ENCODE assay signal across 22 mouse cellular contexts in the genomic region with DNA sequence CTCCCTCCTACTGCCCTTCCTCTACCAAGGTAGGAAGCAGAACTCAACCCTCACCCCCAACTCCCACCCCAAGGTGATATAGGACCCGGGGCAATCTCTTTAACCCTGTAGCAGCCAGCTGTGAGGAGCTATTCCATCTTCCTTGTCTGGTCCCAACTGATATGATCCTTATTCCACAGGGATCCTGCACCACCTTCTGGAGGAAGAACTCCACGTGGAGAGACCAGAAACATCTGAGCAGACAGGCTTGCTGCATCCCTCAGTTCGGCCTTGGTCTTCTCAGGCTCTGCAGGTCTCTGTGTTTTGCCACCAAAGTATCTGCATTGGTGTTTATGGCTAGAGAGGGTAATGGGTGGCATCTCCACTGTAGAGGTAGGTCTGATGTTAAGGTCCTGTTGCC. TPM values are rescaled to one million over a fixed set of nuclear protein-coding genes. Genes with fewer than 3 reads are reported as not detected.
DNase-seq lines count a peak whose midpoint lies in the region; ATAC-seq and TF ChIP-seq lines count a peak whose summit lies in the region.
"Had no signal": no experiment of that assay in that cellular context is flagged by ENCODE, and none has a peak within 500 bp of the region (broad histone marks: within the 10 kb centered on the region; RNA-seq: fewer than 3 reads in every experiment).

No protein-coding gene starts in this region.

- no peak overlapping the region for H3K27ac ChIP-seq in gastrocnemius, adult 2 months
- H3K27ac ChIP-seq in kidney, postnatal 0 days: no peak overlapping the region
- no peak overlapping the region for H3K27ac ChIP-seq in lung, postnatal 0 days (ENCODE audit: low read length)
- H3K27ac ChIP-seq: forebrain, embryonic 10.5 days; hindbrain, embryonic 10.5 days; neural tube, embryonic 12.5 days had no signal

- TF ChIP-seq EP300 in lung, postnatal 0 days (IDR thresholded peaks at IDR 0.05): no peak

- TF ChIP-seq POLR2A in lung, adult 2 months (IDR thresholded peaks at IDR 0.05; ENCODE audit: borderline replicate concordance, extremely low read depth, low read depth, low read length): no peak

- no peak for ATAC-seq in kidney, postnatal 0 days (replicated peaks; ENCODE audit: low FRiP score, low read depth)
- ATAC-seq in lung, postnatal 0 days: no peak
- ATAC-seq: CD4-positive, CD25-positive, alpha-beta regulatory T cell, adult 4 months; Patski had no signal

- no peaks in the 10 kb centered on the region for H3K36me3 ChIP-seq in kidney, postnatal 0 days (ENCODE audit: insufficient read depth, low read length)
- H3K36me3 ChIP-seq in lung, postnatal 0 days (ENCODE audit: insufficient read depth, low read length): no peaks in the 10 kb centered on the region
- H3K36me3 ChIP-seq: forebrain, embryonic 10.5 days; hindbrain, embryonic 10.5 days; neural tube, embryonic 12.5 days had no signal

- no peaks in the 10 kb centered on the region for H3K27me3 ChIP-seq in kidney, postnatal 0 days (ENCODE audit: insufficient read depth, low read length)
- H3K27me3 ChIP-seq in lung, postnatal 0 days (replicated peaks; ENCODE audit: insufficient read depth, low read length): no peaks in the 10 kb centered on the region
- H3K27me3 ChIP-seq: neural tube, embryonic 12.5 days; Patski had no signal

- no peaks in the 10 kb centered on the region for H3K4me1 ChIP-seq in kidney, postnatal 0 days (replicated peaks; ENCODE audit: insufficient read depth, low read length)
- no peaks in the 10 kb centered on the region for H3K4me1 ChIP-seq in lung, postnatal 0 days (ENCODE audit: insufficient read depth, low read depth, low read length)
- no peaks in the 10 kb centered on the region for H3K4me1 ChIP-seq in lung, adult 2 months (ENCODE audit: control insufficient read depth, insufficient read depth, low read length)
- H3K4me1 ChIP-seq: neural tube, embryonic 12.5 days had no signal

- intact Hi-C loops in gastrocnemius, adult 2 months (cut with DNase I): loop anchor here (5.0 kb wide), 1 partner anchor 39 kb away; no protein-coding TSS in a partner anchor

- no peak overlapping the region for H3K4me2 ChIP-seq in kidney, postnatal 0 days (ENCODE audit: low read length)
- no peak overlapping the region for H3K4me2 ChIP-seq in lung, postnatal 0 days (replicated peaks; ENCODE audit: low read depth, low read length)
- H3K4me2 ChIP-seq: heart, embryonic 11.5 days; neural tube, embryonic 12.5 days had no signal

- 42% methylated on average over 3 of the region's 3 CpGs for WGBS in kidney, postnatal 0 days
- 32% methylated on average over 3 of the region's 3 CpGs for WGBS in lung, postnatal 0 days
- 44% methylated on average over 3 of the region's 3 CpGs for WGBS in lung, adult 2 months

- peak; percentile 15; the same call in 1 of the 2 replicates for TF ChIP-seq CTCF in gastrocnemius, adult 2 months (IDR thresholded peaks at IDR 0.05)
- TF ChIP-seq CTCF in kidney, postnatal 0 days (IDR thresholded peaks at IDR 0.05; ENCODE audit: low read depth): peak; percentile 57; the same call in 1 of the 2 replicates
- TF ChIP-seq CTCF in lung, postnatal 0 days (IDR thresholded peaks at IDR 0.05): peak; percentile 50
- TF ChIP-seq CTCF in lung, adult 2 months (IDR thresholded peaks at IDR 0.05; ENCODE audit: insufficient read depth, low read length): no peak

- H3K9ac ChIP-seq in kidney, postnatal 0 days (ENCODE audit: low read depth, low read length): no peak overlapping the region
- no peak overlapping the region for H3K9ac ChIP-seq in lung, postnatal 0 days (replicated peaks; ENCODE audit: low read depth)
- H3K9ac ChIP-seq: neural tube, embryonic 12.5 days had no signal

- no peaks in the 10 kb centered on the region for H3K9me3 ChIP-seq in kidney, postnatal 0 days (replicated peaks; ENCODE audit: low read length)
- no peaks in the 10 kb centered on the region for H3K9me3 ChIP-seq in lung, postnatal 0 days (ENCODE audit: low read length)
- H3K9me3 ChIP-seq: forebrain, embryonic 10.5 days; hindbrain, embryonic 10.5 days; neural tube, embryonic 12.5 days had no signal

- no peak overlapping the region for H3K4me3 ChIP-seq in gastrocnemius, adult 2 months
- H3K4me3 ChIP-seq in kidney, postnatal 0 days (replicated peaks; ENCODE audit: low read depth, low read length): no peak overlapping the region
- H3K4me3 ChIP-seq in lung, postnatal 0 days (ENCODE audit: low read depth, low read length): no peak overlapping the region
- no peak overlapping the region for H3K4me3 ChIP-seq in lung, adult 2 months (replicated peaks; ENCODE audit: extremely low read depth, low read depth, low read length)
- H3K4me3 ChIP-seq: forebrain, embryonic 10.5 days; hindbrain, embryonic 10.5 days; megakaryocyte, embryonic 14.5 days; neural tube, embryonic 12.5 days had no signal

- no peak for DNase-seq in gastrocnemius, adult 2 months
- no peak for DNase-seq in gastrocnemius, postnatal 25 days
- no peak for DNase-seq in kidney, postnatal 0 days (ENCODE audit: low spot score)
- no peak for DNase-seq in kidney, adult 11 months
- DNase-seq in lung, postnatal 0 days (ENCODE audit: low spot score): no peak
- DNase-seq in lung, adult 2 months: no peak
- DNase-seq in embryo, embryonic 10 days (ENCODE audit: low spot score): no peak
- DNase-seq: cerebellum, adult 11 months; cerebellum, adult 9-11 months; heart, postnatal 10 days; kidney, adult 9 months; kidney, postnatal 25 days; midbrain, embryonic 14.5 days; right cerebral cortex, postnatal 25 days; thymus, postnatal 14 days had no signal

RNA-seq across cellular contexts. Expression of a gene that starts 29.4 kb away (rescaled TPM):
- 1 to 10 TPM; 2.7 to 3.1 TPM for total RNA-seq in gastrocnemius, adult 2 months (2021)
- 1 to 10 TPM; 4.2 to 4.4 TPM for total RNA-seq in gastrocnemius, postnatal 25 days (2021)
- 31.0 and 32.9 TPM in 2 replicates for polyA plus RNA-seq in kidney, postnatal 0 days (2015; fragmentation: Nextera tagmentation; extraction: Ambion mirVana)
- 41.1 and 46.6 TPM in 2 replicates for polyA plus RNA-seq in lung, postnatal 0 days (2015; fragmentation: Nextera tagmentation; extraction: Ambion mirVana)
- polyA plus RNA-seq in lung, adult 2 months (2012; rRNA removed): 41.8 and 50.6 TPM in 2 replicates

RNA-seq across cellular contexts. Expression of a gene that starts 34.6 kb away (rescaled TPM):
- 1 to 10 TPM; 4.8 to 9.3 TPM for total RNA-seq in gastrocnemius, adult 2 months (2021)
- total RNA-seq in gastrocnemius, postnatal 25 days (2021): 10 to 100 TPM in 1 of 2 experiments, 1 to 10 TPM in 1; 10.0 to 10.1 TPM
- 137 and 145 TPM in 2 replicates for polyA plus RNA-seq in kidney, postnatal 0 days (2015; fragmentation: Nextera tagmentation; extraction: Ambion mirVana)
- polyA plus RNA-seq in lung, postnatal 0 days (2015; fragmentation: Nextera tagmentation; extraction: Ambion mirVana): 106 and 118 TPM in 2 replicates
- polyA plus RNA-seq in lung, adult 2 months (2012; rRNA removed): 207 and 215 TPM in 2 replicates
